Mouse (Mus musculus): ENCODE results near the gene Chst10.

DNA sequence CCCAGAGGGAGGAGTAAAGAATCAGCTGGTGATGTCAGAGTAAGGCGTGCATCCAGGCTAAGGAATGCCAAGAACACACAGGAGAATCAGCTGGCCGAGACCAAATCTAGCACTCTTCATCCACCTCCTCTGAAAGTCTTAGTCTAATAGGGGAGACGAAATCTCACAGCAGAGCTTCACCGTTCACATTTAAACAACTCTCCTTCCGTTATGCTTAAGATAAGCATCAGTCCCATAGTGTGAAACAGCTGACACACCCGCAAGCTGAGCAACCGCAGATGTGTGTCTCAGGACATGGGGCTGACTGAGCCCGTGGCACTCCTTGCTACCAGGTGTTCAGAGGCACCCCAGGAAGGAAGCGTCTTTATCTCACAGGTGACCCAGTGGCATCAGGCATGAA lies 14.2 kb downstream of the Chst10 start:
- TF ChIP-seq CTCF (conservative IDR thresholded peaks at IDR 0.05; ENCODE audit: low read length) (no peak), POU5F1 (IDR thresholded peaks at IDR 0.05; ENCODE audit: borderline replicate concordance, low read length) (no peak), NANOG (IDR thresholded peaks at IDR 0.05; ENCODE audit: borderline replicate concordance, low read length) (no peak)

Measured in E14TG2a.4 (cell line).